Mouse (Mus musculus): ENCODE data around the gene Cd6. TPM values are rescaled to one million over a fixed set of nuclear protein-coding genes. Genes with fewer than 3 reads are reported as not detected.
A peak's percentile ranks its signal among the peaks of the same experiment; 100 is the strongest.

Gene Cd6
- polyA plus RNA-seq, 1 experiment: 41.0 TPM

GRCm38 (mm10) chr19:10847311-10848087, 17.6 kb upstream of the Cd6 start:
- 73% methylated on average over 3 of the region's 3 CpGs for WGBS
- DNase-seq (ENCODE audit: low read depth in 1 of 2, low spot score in 2 of 2): no peak
- TF ChIP-seq POLR2A (IDR thresholded peaks at IDR 0.05; ENCODE audit: low read depth, low read length) (no peak), CTCF (IDR thresholded peaks at IDR 0.05; ENCODE audit: extremely low read depth, insufficient read depth, insufficient read length, insufficient replicate concordance) (no peak)
- Histone ChIP-seq H3K4me1 (ENCODE audit: control insufficient read depth, insufficient read depth, insufficient read length) (peaks cover 25% of the 10 kb centered on the region), H3K36me3 (ENCODE audit: control insufficient read depth, insufficient read depth, low read length) (no peaks in the 10 kb centered on the region; the same call in 1 of the 2 replicates), H3K27me3 (ENCODE audit: control insufficient read depth, insufficient read depth, low read length) (no peaks in the 10 kb centered on the region), H3K27ac (ENCODE audit: insufficient read depth, low read length) (no peak overlapping the region), H3K4me3 (ENCODE audit: extremely low read depth, insufficient read depth, insufficient read length) (no peak overlapping the region)

DNA sequence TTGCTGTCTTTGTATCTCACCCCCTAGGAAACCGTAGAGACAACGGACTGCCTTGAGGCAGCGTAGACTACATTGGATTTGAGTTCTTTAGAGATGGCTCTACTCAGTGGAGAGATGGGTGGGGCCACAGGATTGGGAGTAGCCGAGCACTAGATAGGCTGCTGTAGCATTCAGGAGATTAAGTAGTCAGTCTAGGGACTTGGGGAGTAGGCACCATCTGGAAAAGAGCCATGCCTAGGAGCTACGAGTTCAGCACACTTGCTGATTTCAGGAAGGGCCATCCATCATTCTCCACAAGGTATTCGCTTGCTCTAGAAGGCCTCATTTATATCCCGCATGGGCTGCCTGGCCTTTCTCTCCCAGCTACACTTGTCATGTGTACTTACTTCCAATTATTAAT, 16.3 kb upstream of the Cd6 start:
- Histone ChIP-seq H3K4me3 (ENCODE audit: extremely low read depth, insufficient read depth, insufficient read length) (no peak overlapping the region), H3K27me3 (ENCODE audit: control insufficient read depth, insufficient read depth, low read length) (no peaks in the 10 kb centered on the region), H3K4me1 (ENCODE audit: control insufficient read depth, insufficient read depth, insufficient read length) (peaks cover 30% of the 10 kb centered on the region), H3K36me3 (ENCODE audit: control insufficient read depth, insufficient read depth, low read length) (no peaks in the 10 kb centered on the region; the same call in 1 of the 2 replicates), H3K27ac (ENCODE audit: insufficient read depth, low read length) (no peak overlapping the region)
- no peak for DNase-seq (ENCODE audit: low read depth in 1 of 2, low spot score in 2 of 2)
- TF ChIP-seq POLR2A (IDR thresholded peaks at IDR 0.05; ENCODE audit: low read depth, low read length) (no peak), CTCF (IDR thresholded peaks at IDR 0.05; ENCODE audit: extremely low read depth, insufficient read depth, insufficient read length, insufficient replicate concordance) (no peak)
- 89% methylated on average over 7 of the region's 7 CpGs for WGBS

DNA sequence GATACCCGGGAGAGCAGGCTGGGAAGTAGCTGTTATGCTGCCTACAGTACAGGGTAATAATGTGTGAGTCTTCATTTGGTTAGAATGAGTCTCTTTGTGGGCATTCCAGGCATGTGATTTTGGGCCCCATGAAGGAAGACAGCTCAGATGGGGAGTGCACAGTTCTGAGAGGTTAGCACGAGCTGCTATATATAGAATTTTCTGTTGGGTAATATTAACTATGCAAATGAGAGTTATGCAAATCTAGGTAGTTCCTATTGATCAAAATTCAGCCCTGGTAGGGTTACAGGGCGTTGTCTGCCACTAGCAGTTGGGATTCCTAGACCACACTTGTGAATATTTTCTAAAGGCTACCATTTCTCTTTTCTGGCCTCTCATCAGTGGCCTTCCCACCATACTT, 15.6 kb upstream of the Cd6 start:
- H3K27me3 ChIP-seq (ENCODE audit: control insufficient read depth, insufficient read depth, low read length): no peaks in the 10 kb centered on the region
- no peak for TF ChIP-seq CTCF (IDR thresholded peaks at IDR 0.05; ENCODE audit: extremely low read depth, insufficient read depth, insufficient read length, insufficient replicate concordance)
- no peak for TF ChIP-seq POLR2A (IDR thresholded peaks at IDR 0.05; ENCODE audit: low read depth, low read length)
- peak in 1 of 2 experiments; percentile 39 for DNase-seq (ENCODE audit: low read depth in 1 of 2, low spot score in 2 of 2)
- peaks cover 30% of the 10 kb centered on the region for H3K4me1 ChIP-seq (ENCODE audit: control insufficient read depth, insufficient read depth, insufficient read length)
- H3K36me3 ChIP-seq (ENCODE audit: control insufficient read depth, insufficient read depth, low read length): no peaks in the 10 kb centered on the region; the same call in 1 of the 2 replicates
- no peak overlapping the region for H3K27ac ChIP-seq (ENCODE audit: insufficient read depth, low read length)
- no peak overlapping the region for H3K4me3 ChIP-seq (ENCODE audit: extremely low read depth, insufficient read depth, insufficient read length)
- 50% methylated on average over 3 of the region's 3 CpGs for WGBS

- no peak for DNase-seq (ENCODE audit: low read depth in 1 of 2, low spot score in 2 of 2)
- H3K27me3 ChIP-seq (ENCODE audit: control insufficient read depth, insufficient read depth, low read length): no peaks in the 10 kb centered on the region
- no peaks in the 10 kb centered on the region; the same call in 1 of the 2 replicates for H3K36me3 ChIP-seq (ENCODE audit: control insufficient read depth, insufficient read depth, low read length)
- H3K4me3 ChIP-seq (ENCODE audit: extremely low read depth, insufficient read depth, insufficient read length): no peak overlapping the region
- 59% methylated on average over 5 of the region's 5 CpGs for WGBS
- H3K4me1 ChIP-seq (ENCODE audit: control insufficient read depth, insufficient read depth, insufficient read length): peaks cover 36% of the 10 kb centered on the region
- TF ChIP-seq CTCF (IDR thresholded peaks at IDR 0.05; ENCODE audit: extremely low read depth, insufficient read depth, insufficient read length, insufficient replicate concordance): no peak
- no peak for TF ChIP-seq POLR2A (IDR thresholded peaks at IDR 0.05; ENCODE audit: low read depth, low read length)
- no peak overlapping the region for H3K27ac ChIP-seq (ENCODE audit: insufficient read depth, low read length)
Observed at GRCm38 (mm10) chr19:10844206-10844605, 14.3 kb upstream of the Cd6 start.

- WGBS: 17% methylated on average over 24 of the region's 24 CpGs
- peak in 1 of 2 experiments; percentile 56 for DNase-seq (ENCODE audit: low read depth in 1 of 2, low spot score in 2 of 2)
- no peaks in the 10 kb centered on the region for H3K36me3 ChIP-seq (ENCODE audit: control insufficient read depth, insufficient read depth, low read length)
- peak overlapping the region; percentile 59 for H3K27ac ChIP-seq (ENCODE audit: insufficient read depth, low read length)
- no peak for TF ChIP-seq POLR2A (IDR thresholded peaks at IDR 0.05; ENCODE audit: low read depth, low read length)
- no peak for TF ChIP-seq CTCF (IDR thresholded peaks at IDR 0.05; ENCODE audit: extremely low read depth, insufficient read depth, insufficient read length, insufficient replicate concordance)
- peaks cover 36% of the 10 kb centered on the region for H3K4me1 ChIP-seq (ENCODE audit: control insufficient read depth, insufficient read depth, insufficient read length)
- no peaks in the 10 kb centered on the region for H3K27me3 ChIP-seq (ENCODE audit: control insufficient read depth, insufficient read depth, low read length)
- peak overlapping the region; percentile 52 for H3K4me3 ChIP-seq (ENCODE audit: extremely low read depth, insufficient read depth, insufficient read length)
Observed at GRCm38 (mm10) chr19:10842914-10843313, 13.1 kb upstream of the Cd6 start.

- peak; percentile 62 to 75 for DNase-seq (ENCODE audit: low read depth in 1 of 2, low spot score in 2 of 2)
- peak overlapping the region; percentile 82 for H3K27ac ChIP-seq (ENCODE audit: insufficient read depth, low read length)
- 17% methylated on average over 16 of the region's 16 CpGs for WGBS
- H3K27me3 ChIP-seq (ENCODE audit: control insufficient read depth, insufficient read depth, low read length): no peaks in the 10 kb centered on the region
- H3K36me3 ChIP-seq (ENCODE audit: control insufficient read depth, insufficient read depth, low read length): no peaks in the 10 kb centered on the region
- H3K4me3 ChIP-seq (ENCODE audit: extremely low read depth, insufficient read depth, insufficient read length): peak overlapping the region; percentile 52; the same call in 1 of the 2 replicates
- no peak for TF ChIP-seq POLR2A (IDR thresholded peaks at IDR 0.05; ENCODE audit: low read depth, low read length)
- no peak for TF ChIP-seq CTCF (IDR thresholded peaks at IDR 0.05; ENCODE audit: extremely low read depth, insufficient read depth, insufficient read length, insufficient replicate concordance)
- H3K4me1 ChIP-seq (ENCODE audit: control insufficient read depth, insufficient read depth, insufficient read length): peaks cover 36% of the 10 kb centered on the region
Observed at GRCm38 (mm10) chr19:10841721-10842626, 12.1 kb upstream of the Cd6 start.
